Mouse (Mus musculus): ENCODE data around the gene Acoxl.

DNA sequence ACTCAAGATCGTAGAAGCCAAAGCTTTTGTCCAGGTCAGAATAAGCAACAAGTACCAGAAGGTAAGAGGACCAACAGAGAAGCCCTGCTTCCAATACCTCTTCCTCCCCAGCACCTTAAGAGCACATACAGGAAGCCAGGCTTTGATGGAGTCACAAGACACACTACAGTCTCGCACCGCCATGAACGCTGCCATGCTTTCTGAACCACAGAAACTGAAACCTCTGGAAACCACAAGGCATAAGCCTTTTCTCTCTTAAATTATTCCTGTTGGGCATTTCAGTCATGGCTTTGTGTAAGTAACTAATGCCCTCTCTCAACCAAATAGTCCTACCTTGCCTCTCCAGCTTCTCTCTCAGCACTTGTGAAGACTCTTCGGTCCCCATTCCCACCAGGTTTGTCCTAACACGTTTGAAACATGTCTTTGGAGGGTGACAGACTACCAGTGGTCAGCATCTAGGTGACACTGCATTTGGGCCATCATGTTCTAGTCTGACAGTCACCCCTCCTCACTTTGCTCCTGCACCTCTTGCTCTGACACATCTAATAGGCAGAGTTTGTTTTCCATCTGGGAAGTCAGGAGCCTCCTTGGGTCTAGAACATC lies 251.7 kb downstream of the Acoxl start:
- TF ChIP-seq POLR2A (IDR thresholded peaks at IDR 0.05; ENCODE audit: low read depth, low read length) (no peak), CTCF (IDR thresholded peaks at IDR 0.05; ENCODE audit: extremely low read depth, insufficient read depth, insufficient read length, insufficient replicate concordance) (no peak)
